Mouse (Mus musculus) macrophage (primary cell): ENCODE results near the gene Kctd11. TPM values are rescaled to one million over a fixed set of nuclear protein-coding genes. Genes with fewer than 3 reads are reported as not detected.
"Not testable (repeated sequence)": the region's sequence is repeated elsewhere in the genome, so short reads cannot be mapped to it uniquely, and the experiment has no call there.

Experiments
- H3K27ac ChIP-seq: fragments of 350-480 bp; formaldehyde crosslinking; 2 replicates; pipeline ENCODE4 v1.9.0; 2021
- H3K36me3 ChIP-seq: fragments of 350-480 bp; formaldehyde crosslinking; 2 replicates; pipeline ENCODE4 v1.9.0; 2021; ENCODE audit errors: inconsistent target
- H3K4me3 ChIP-seq: fragments of 350-480 bp; formaldehyde crosslinking; 2 replicates; pipeline ENCODE4 v1.9.0; 2021; ENCODE audit errors: inconsistent target
- H3K79me2 ChIP-seq: fragments of 350-480 bp; formaldehyde crosslinking; 2 replicates; pipeline ENCODE4 v1.9.0; 2021; ENCODE audit errors: inconsistent target
- WGBS: methylation state at CpG from one replicate; pipeline ENCODE4 v1.1.7; 2026; ENCODE audit warnings: inconsistent platforms; ENCODE audit not compliant: missing documents; 5-methylcytosine and 5-hydroxymethylcytosine counted together
- polyA plus RNA-seq: library from polyadenylated mRNA; stranded (reverse); fragments of 250-400 nt; gene quantifications from 3 replicates; pipeline ENCODE4 v1.2.4, GENCODE M21; 2018; ENCODE audit warnings: inconsistent platforms
- total RNA-seq, 78 experiments: library from RNA; depleted of rRNA; stranded (reverse); fragments of 250-400 nt; gene quantifications; 1 replicate in 9 of 78; 2 replicates in 24 of 78; 3 replicates in 43 of 78; 4 replicates in 2 of 78; pipeline ENCODE4 v1.2.4; 2018; ENCODE audit warnings: inconsistent platforms in 56 of 78

The Kctd11 gene
- total RNA-seq (2018; cell fraction: chromatin; rRNA removed): 1 to 10 TPM in 24 of 26 experiments, under 1 TPM in 2; 0.69 to 7.3 (median 3.2) TPM
- total RNA-seq (2018; cell fraction: cytosol; rRNA removed): 1 to 10 TPM; 1.8 to 7.0 (median 4.1) TPM
- 10 to 100 TPM in 1 of 26 experiments, 1 to 10 TPM in 25; 1.8 to 11.0 (median 4.7) TPM for total RNA-seq (2018; cell fraction: nucleus; rRNA removed)
- 4.3 to 5.6 TPM (median 5.5 TPM) in 3 replicates for polyA plus RNA-seq

- Histone ChIP-seq H3K27ac (peak within 1 kb of the TSS; percentile 61), H3K4me3 (peak within 1 kb of the TSS; percentile 69), H3K79me2 (peaks cover 16% of the 10 kb centered on the region), H3K36me3 (no peaks in the 10 kb centered on the region)
- WGBS: under 1% methylated on average over 46 of the region's 46 CpGs
These were observed at the start of gene Kctd11 for GRCm38 (mm10) chr11:69880853-69881603. Gene Kctd11, minus strand, starts transcription at chr11:69881406.

- H3K79me2 ChIP-seq, H3K27ac ChIP-seq, H3K4me3 ChIP-seq, H3K36me3 ChIP-seq: not testable (repeated sequence)
- WGBS: 89% methylated on average over 8 of the region's 8 CpGs
These were observed 49.0 kb upstream of the Kctd11 start for GRCm38 (mm10) chr11:69930176-69930575.

GRCm38 (mm10) chr11:69929712-69930111 lies 48.5 kb upstream of the Kctd11 start:
- 57% methylated on average over 4 of the region's 4 CpGs for WGBS
- no peaks in the 10 kb centered on the region for H3K79me2 ChIP-seq
- H3K27ac ChIP-seq: no peak overlapping the region
- H3K4me3 ChIP-seq: no peak overlapping the region
- no peaks in the 10 kb centered on the region for H3K36me3 ChIP-seq

GRCm38 (mm10) chr11:69927501-69927900 lies 46.3 kb upstream of the Kctd11 start:
- Histone ChIP-seq H3K36me3 (no peaks in the 10 kb centered on the region), H3K79me2 (no peaks in the 10 kb centered on the region), H3K27ac (no peak overlapping the region), H3K4me3 (no peak overlapping the region)
- 95% methylated on average over 2 of the region's 2 CpGs for WGBS

GRCm38 (mm10) chr11:69922796-69923195 lies 41.6 kb upstream of the Kctd11 start:
- 80% methylated on average over 3 of the region's 3 CpGs for WGBS
- Histone ChIP-seq H3K4me3 (peak overlapping the region; percentile 67; the same call in 1 of the 2 replicates), H3K79me2 (peaks cover 25% of the 10 kb centered on the region), H3K36me3 (peaks cover 10% of the 10 kb centered on the region; the same call in 1 of the 2 replicates), H3K27ac (peak overlapping the region; percentile 85)

- peaks cover 31% of the 10 kb centered on the region for H3K79me2 ChIP-seq
- H3K4me3 ChIP-seq: peak overlapping the region; percentile 67
- 9% methylated on average over 12 of the region's 12 CpGs for WGBS
- peaks cover 15% of the 10 kb centered on the region; the same call in 1 of the 2 replicates for H3K36me3 ChIP-seq
- H3K27ac ChIP-seq: peak overlapping the region; percentile 85
These were observed 41.0 kb upstream of the Kctd11 start for GRCm38 (mm10) chr11:69922012-69922756.

GRCm38 (mm10) chr11:69921114-69922011 lies 40.2 kb upstream of the Kctd11 start, which contains the start of gene Eif5a:
Gene Eif5a, minus strand, starts transcription at chr11:69921958.
- peak within 1 kb of the TSS; percentile 85 for H3K27ac ChIP-seq
- WGBS: under 1% methylated on average over 78 of the region's 78 CpGs
- H3K36me3 ChIP-seq: peaks cover 24% of the 10 kb centered on the region
- H3K4me3 ChIP-seq: peak within 1 kb of the TSS; percentile 86
- peaks cover 39% of the 10 kb centered on the region for H3K79me2 ChIP-seq

GRCm38 (mm10) chr11:69920266-69921031 lies 39.2 kb upstream of the Kctd11 start:
- under 1% methylated on average over 42 of the region's 65 CpGs for WGBS
- Histone ChIP-seq H3K27ac (peak overlapping the region; percentile 77), H3K79me2 (peaks cover 48% of the 10 kb centered on the region), H3K4me3 (peak overlapping the region; percentile 86), H3K36me3 (peaks cover 33% of the 10 kb centered on the region)

- H3K36me3 ChIP-seq: peaks cover 33% of the 10 kb centered on the region
- 1% methylated on average over 17 of the region's 17 CpGs for WGBS
These were observed 38.6 kb upstream of the Kctd11 start for GRCm38 (mm10) chr11:69919661-69920265.

GRCm38 (mm10) chr11:69919053-69919452 lies 37.8 kb upstream of the Kctd11 start:
- peak overlapping the region; percentile 86 for H3K4me3 ChIP-seq
- H3K36me3 ChIP-seq: peaks cover 33% of the 10 kb centered on the region

More at GRCm38 (mm10) chr11:69919661-69920265, 38.6 kb upstream of the Kctd11 start:
- Histone ChIP-seq H3K4me3 (peak overlapping the region; percentile 86), H3K79me2 (peaks cover 55% of the 10 kb centered on the region), H3K27ac (peak overlapping the region; percentile 77)

GRCm38 (mm10) chr11:69918118-69918517 lies 36.9 kb upstream of the Kctd11 start:
- Histone ChIP-seq H3K36me3 (peaks cover 33% of the 10 kb centered on the region), H3K27ac (no peak overlapping the region), H3K79me2 (peaks cover 61% of the 10 kb centered on the region), H3K4me3 (no peak overlapping the region)
- WGBS: 68% methylated on average over 5 of the region's 5 CpGs

More at GRCm38 (mm10) chr11:69919053-69919452, 37.8 kb upstream of the Kctd11 start:
- peaks cover 61% of the 10 kb centered on the region for H3K79me2 ChIP-seq
- peak overlapping the region; percentile 77 for H3K27ac ChIP-seq
- WGBS: 34% methylated on average over 9 of the region's 9 CpGs

- H3K4me3 ChIP-seq: no peak overlapping the region
- peaks cover 61% of the 10 kb centered on the region for H3K79me2 ChIP-seq
- H3K36me3 ChIP-seq: peaks cover 34% of the 10 kb centered on the region
- no peak overlapping the region for H3K27ac ChIP-seq
- 78% methylated on average over 8 of the region's 8 CpGs for WGBS
These were observed 36.3 kb upstream of the Kctd11 start for GRCm38 (mm10) chr11:69917379-69917948.
